Comparison of ENCODE assay signal across 8 mouse cellular contexts in the genomic region with DNA sequence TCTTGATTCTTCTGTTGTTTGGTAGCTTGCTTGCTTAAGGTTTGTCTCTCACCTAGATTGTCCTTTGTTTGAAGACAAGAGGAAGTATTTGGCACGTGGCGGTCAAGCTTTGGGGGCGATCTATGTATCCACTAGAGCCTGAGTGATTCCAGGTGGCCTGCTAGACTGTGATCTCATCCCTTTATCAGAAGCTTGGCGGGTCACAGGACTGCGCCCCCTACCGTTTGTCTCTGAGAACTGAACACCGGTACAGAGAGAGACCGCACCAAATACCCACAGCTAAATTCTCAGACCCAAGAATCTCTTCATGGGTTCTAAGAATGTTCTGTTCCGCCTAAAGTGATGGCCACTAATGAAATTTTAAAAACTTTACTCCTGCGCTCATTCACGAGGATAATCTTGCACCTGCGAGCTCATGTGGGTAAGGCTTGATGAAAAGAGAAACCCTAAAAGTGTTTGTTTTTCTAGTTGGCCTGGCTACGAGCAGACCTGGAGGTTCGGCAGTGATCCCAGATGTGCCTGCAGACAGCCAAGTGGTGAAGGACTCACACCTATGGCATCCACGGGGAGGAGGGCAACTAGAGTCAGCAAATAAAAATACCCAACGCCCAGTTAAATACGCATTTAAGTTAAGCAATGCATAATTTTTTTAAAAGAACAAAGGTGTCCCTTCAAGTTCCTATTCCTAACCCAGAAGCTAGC. TPM values are rescaled to one million over a fixed set of nuclear protein-coding genes. Genes with fewer than 3 reads are reported as not detected.
DNase-seq lines count a peak whose midpoint lies in the region; ATAC-seq and TF ChIP-seq lines count a peak whose summit lies in the region.

No protein-coding gene starts in this region.

- no peaks in the 10 kb centered on the region for H3K9me3 ChIP-seq in hindbrain, embryonic 10.5 days
- H3K9me3 ChIP-seq in hindbrain, embryonic 14.5 days (ENCODE audit: control insufficient read depth, low read length): no peaks in the 10 kb centered on the region
- H3K9me3 ChIP-seq in lung, embryonic 14.5 days (ENCODE audit: low read depth, low read length): no peaks in the 10 kb centered on the region
- H3K9me3 ChIP-seq in forebrain, embryonic 13.5 days (replicated peaks): no peaks in the 10 kb centered on the region

- H3K36me3 ChIP-seq in hindbrain, embryonic 10.5 days: no peaks in the 10 kb centered on the region
- H3K36me3 ChIP-seq in hindbrain, embryonic 14.5 days (replicated peaks; ENCODE audit: control insufficient read depth, insufficient read depth): no peaks in the 10 kb centered on the region
- H3K36me3 ChIP-seq in lung, embryonic 14.5 days (ENCODE audit: insufficient read depth): no peaks in the 10 kb centered on the region
- H3K36me3 ChIP-seq in forebrain, embryonic 13.5 days (ENCODE audit: poor library complexity, severe bottlenecking): no peaks in the 10 kb centered on the region

- H3K4me1 ChIP-seq in hindbrain, embryonic 10.5 days (replicated peaks): no peaks in the 10 kb centered on the region
- no peaks in the 10 kb centered on the region for H3K4me1 ChIP-seq in hindbrain, embryonic 14.5 days (replicated peaks; ENCODE audit: control insufficient read depth, insufficient read depth, low read length)
- H3K4me1 ChIP-seq in lung, embryonic 14.5 days (ENCODE audit: insufficient read depth): peaks cover 5% of the 10 kb centered on the region; the same call in 1 of the 2 replicates
- H3K4me1 ChIP-seq in forebrain, embryonic 13.5 days: no peaks in the 10 kb centered on the region

- H3K4me3 ChIP-seq in hindbrain, embryonic 10.5 days: no peak overlapping the region
- no peak overlapping the region for H3K4me3 ChIP-seq in hindbrain, embryonic 14.5 days (replicated peaks; ENCODE audit: low read length)
- no peak overlapping the region for H3K4me3 ChIP-seq in lung, embryonic 14.5 days (ENCODE audit: low read depth, low read length)
- no peak overlapping the region for H3K4me3 ChIP-seq in forebrain, embryonic 13.5 days

- H3K4me2 ChIP-seq in hindbrain, embryonic 14.5 days (replicated peaks): no peak overlapping the region
- no peak overlapping the region for H3K4me2 ChIP-seq in lung, embryonic 14.5 days
- no peak overlapping the region for H3K4me2 ChIP-seq in forebrain, embryonic 13.5 days

- no peak for ATAC-seq in hindbrain, embryonic 14.5 days (ENCODE audit: low FRiP score)
- ATAC-seq in lung, embryonic 14.5 days (ENCODE audit: insufficient read depth): 0 out of 2 replicates have a peak, but pooled peaks have one; percentile 33
- ATAC-seq in forebrain, embryonic 13.5 days: no peak

- no peak overlapping the region for H3K27ac ChIP-seq in hindbrain, embryonic 10.5 days
- no peak overlapping the region for H3K27ac ChIP-seq in hindbrain, embryonic 14.5 days
- no peak overlapping the region for H3K27ac ChIP-seq in lung, embryonic 14.5 days (ENCODE audit: low read depth)
- H3K27ac ChIP-seq in forebrain, embryonic 13.5 days: no peak overlapping the region

- peak; percentile 66 for TF ChIP-seq CTCF in lung, embryonic 14.5 days (IDR thresholded peaks at IDR 0.05; ENCODE audit: low read depth)

- no peak overlapping the region for H3K9ac ChIP-seq in hindbrain, embryonic 14.5 days
- no peak overlapping the region for H3K9ac ChIP-seq in lung, embryonic 14.5 days
- H3K9ac ChIP-seq in forebrain, embryonic 13.5 days: no peak overlapping the region

- peak; percentile 54 for DNase-seq in hindbrain, embryonic 10.5 days (ENCODE audit: low spot score)
- DNase-seq in hindbrain, embryonic 14.5 days (ENCODE audit: low spot score): no peak
- peak; percentile 21 to 23 for DNase-seq in B cell, adult 2 months
- peak; percentile 48 for DNase-seq in adrenal gland, postnatal 25 days
- DNase-seq in fibroblast of lung, adult 2 months (ENCODE audit: low read depth): peak; percentile 86
- DNase-seq in lung, embryonic 14.5 days: peak; percentile 69
- no peak for DNase-seq in frontal cortex, postnatal 25 days (ENCODE audit: low spot score in 2 of 2)

- WGBS in hindbrain, embryonic 10.5 days: 37% methylated on average over 17 of the region's 17 CpGs
- WGBS in hindbrain, embryonic 14.5 days: 42% methylated on average over 17 of the region's 17 CpGs
- 23% methylated on average over 17 of the region's 17 CpGs for WGBS in lung, embryonic 14.5 days
- WGBS in forebrain, embryonic 13.5 days: 43% methylated on average over 17 of the region's 17 CpGs

- H3K27me3 ChIP-seq in hindbrain, embryonic 10.5 days (ENCODE audit: insufficient read depth, poor library complexity, severe bottlenecking): no peaks in the 10 kb centered on the region
- H3K27me3 ChIP-seq in hindbrain, embryonic 14.5 days (ENCODE audit: control insufficient read depth, insufficient read depth, low read length): no peaks in the 10 kb centered on the region
- H3K27me3 ChIP-seq in lung, embryonic 14.5 days (ENCODE audit: insufficient read depth, low read length): no peaks in the 10 kb centered on the region
- H3K27me3 ChIP-seq in forebrain, embryonic 13.5 days: no peaks in the 10 kb centered on the region

RNA-seq across cellular contexts. Expression of a gene that starts 12.8 kb away (rescaled TPM):
- polyA plus RNA-seq in hindbrain, embryonic 10.5 days (2016; fragmentation: Nextera tagmentation; extraction: Ambion mirVana): not detected in 2 replicates
- 0.29 and 0.35 TPM in 2 replicates for polyA plus RNA-seq in hindbrain, embryonic 14.5 days (2014; fragmentation: Nextera tagmentation; extraction: Ambion mirVana)
- not detected in 2 replicates for total RNA-seq in adrenal gland, postnatal 25 days (2021)
- polyA plus RNA-seq in lung, embryonic 14.5 days (2014; fragmentation: Nextera tagmentation; extraction: Ambion mirVana): 1.4 and 1.6 TPM in 2 replicates
- 0.12 and 0.13 TPM in 2 replicates for polyA plus RNA-seq in forebrain, embryonic 13.5 days (2015; fragmentation: Nextera tagmentation; extraction: Ambion mirVana)

RNA-seq across cellular contexts. Expression of a gene that starts 50.3 kb away (rescaled TPM):
- 1.3 and 2.5 TPM in 2 replicates for polyA plus RNA-seq in hindbrain, embryonic 10.5 days (2016; fragmentation: Nextera tagmentation; extraction: Ambion mirVana)
- 1.2 and 1.8 TPM in 2 replicates for polyA plus RNA-seq in hindbrain, embryonic 14.5 days (2014; fragmentation: Nextera tagmentation; extraction: Ambion mirVana)
- 1.6 and 1.7 TPM in 2 replicates for total RNA-seq in adrenal gland, postnatal 25 days (2021)
- 0.84 and 2.5 TPM in 2 replicates for polyA plus RNA-seq in lung, embryonic 14.5 days (2014; fragmentation: Nextera tagmentation; extraction: Ambion mirVana)
- polyA plus RNA-seq in forebrain, embryonic 13.5 days (2015; fragmentation: Nextera tagmentation; extraction: Ambion mirVana): 0.28 and 0.57 TPM in 2 replicates

Comparison
In these comparisons a context has a peak if more than half of its experiments do, and no peak if none do; other contexts are left out.
1. DNase-seq: peak in hindbrain, embryonic 10.5 days (single experiment), B cell, adult 2 months (2 of 2), adrenal gland, postnatal 25 days (single experiment), fibroblast of lung, adult 2 months (single experiment) and lung, embryonic 14.5 days (single experiment); none in hindbrain, embryonic 14.5 days (single experiment) and frontal cortex, postnatal 25 days (0 of 2).